Mouse (Mus musculus) midbrain, postnatal 0 days (tissue): ENCODE data around the gene Pomt1. TPM values are rescaled to one million over a fixed set of nuclear protein-coding genes. Genes with fewer than 3 reads are reported as not detected.
"Not testable (repeated sequence)": the region's sequence is repeated elsewhere in the genome, so short reads cannot be mapped to it uniquely, and the experiment has no call there.

Experiments
- ATAC-seq: fragments of 200-750 bp; cut with Nextera tagmentation; 2 replicates; pipeline ENCODE4 v1.8.0; 2017; ENCODE audit warnings: moderate number of reproducible peaks, mild to moderate bottlenecking, moderate TSS enrichment, moderate library complexity; ENCODE audit not compliant: low FRiP score
- DNase-seq: peaks from one replicate; pipeline ENCODE4 v3.0.0-alpha.2; 2015; ENCODE audit warnings: low spot score
- H3K27ac ChIP-seq: fragments of 300-500 bp; sonication (generic); 2 replicates; pipeline ENCODE4 v1.5.1; 2014; ENCODE audit warnings: low read depth, mild to moderate bottlenecking, low read length, mixed read lengths
- H3K27me3 ChIP-seq: fragments of 300-500 bp; sonication (generic); 2 replicates; pipeline ENCODE4 v1.6.1; 2014; ENCODE audit warnings: low read length, control low read depth, mixed read lengths; ENCODE audit not compliant: insufficient read depth
- H3K36me3 ChIP-seq: fragments of 300-500 bp; sonication (generic); 2 replicates; pipeline ENCODE4 v1.6.1; 2014; ENCODE audit warnings: low read length, control low read depth, mixed read lengths; ENCODE audit not compliant: insufficient read depth
- H3K4me1 ChIP-seq: fragments of 300-500 bp; sonication (generic); 2 replicates; pipeline ENCODE4 v1.6.1; 2014; ENCODE audit warnings: mild to moderate bottlenecking, control low read depth, antibody characterized with exemption, low read length, mixed read lengths; ENCODE audit not compliant: insufficient read depth
- H3K4me2 ChIP-seq: fragments of 300-500 bp; sonication (generic); 2 replicates; pipeline ENCODE4 v1.6.1; 2014; ENCODE audit warnings: low read depth, mild to moderate bottlenecking, low read length, mixed read lengths; ENCODE audit not compliant: poor library complexity, severe bottlenecking
- H3K4me3 ChIP-seq: fragments of 300-500 bp; sonication (generic); 2 replicates; pipeline ENCODE4 v1.5.1; 2014; ENCODE audit warnings: low read depth, mild to moderate bottlenecking, low read length, moderate library complexity
- H3K9ac ChIP-seq: fragments of 300-500 bp; sonication (generic); replicated peaks from 2 replicates; pipeline ENCODE4 v1.6.1; 2014; ENCODE audit warnings: mild to moderate bottlenecking, low read length, moderate library complexity, mixed read lengths; ENCODE audit not compliant: poor library complexity, severe bottlenecking
- H3K9me3 ChIP-seq: fragments of 300-500 bp; sonication (generic); 2 replicates; pipeline ENCODE4 v1.6.1; 2016; ENCODE audit warnings: low read length, control low read depth
- CTCF ChIP-seq: IDR thresholded peaks from 2 replicates; pipeline ENCODE4 v1.5.1; 2016; ENCODE audit warnings: antibody characterized with exemption, mild to moderate bottlenecking
- WGBS: fragments of 180-500 bp; shearing (Covaris S2); extraction: QIAGEN DNeasy Blood & Tissue Kit; methylation state at CpG from one replicate; pipeline ENCODE4 v1.1.7; 2014; 5-methylcytosine and 5-hydroxymethylcytosine counted together
- polyA plus RNA-seq: library from polyadenylated mRNA; unstranded; fragments of >200 nt; fragmentation: Nextera tagmentation; extraction: Ambion mirVana; gene quantifications from 2 replicates; pipeline ENCODE4 v1.2.1, GENCODE M21; 2015
- total RNA-seq: library from RNA; depleted of rRNA; stranded (reverse); fragments of >200 nt; gene quantifications from 2 replicates; pipeline ENCODE4 v1.2.3, GENCODE M21; 2014

The Pomt1 gene
- total and polyA plus RNA-seq, 2 experiments from 2014 or later: 21.5 to 48.6 TPM

DNA sequence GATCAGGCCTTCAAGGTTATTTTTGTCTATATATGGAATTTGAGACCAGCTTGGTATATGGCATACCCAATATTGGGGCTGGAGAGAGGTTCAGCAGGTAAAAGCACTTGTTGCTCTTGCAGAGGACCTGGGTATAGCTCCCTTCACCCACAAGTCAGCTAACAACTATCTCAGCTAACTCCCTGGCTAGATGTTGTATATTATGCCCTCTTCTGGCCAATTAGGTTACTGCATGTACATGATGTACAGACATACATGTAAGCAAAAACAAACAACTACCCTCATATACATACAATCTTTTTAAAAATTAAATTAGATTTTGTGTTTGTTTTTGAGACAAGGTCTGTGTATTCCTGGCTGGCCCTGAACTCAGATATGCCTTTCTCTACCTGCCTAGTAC lies 53.2 kb downstream of the Pomt1 start:
- H3K4me3 ChIP-seq: no peak overlapping the region; the same call in 1 of the 2 replicates
- TF ChIP-seq CTCF: peak; percentile 71
- DNase-seq: peak; percentile 37
- H3K9ac ChIP-seq: no peak overlapping the region
- no peaks in the 10 kb centered on the region for H3K27me3 ChIP-seq
- no peak overlapping the region for H3K27ac ChIP-seq
- peaks cover 11% of the 10 kb centered on the region; the same call in 1 of the 2 replicates for H3K4me1 ChIP-seq
- no peak for ATAC-seq
- H3K9me3 ChIP-seq: no peaks in the 10 kb centered on the region
- H3K4me2 ChIP-seq: peak overlapping the region; percentile 73
- H3K36me3 ChIP-seq: peaks cover 18% of the 10 kb centered on the region

DNA sequence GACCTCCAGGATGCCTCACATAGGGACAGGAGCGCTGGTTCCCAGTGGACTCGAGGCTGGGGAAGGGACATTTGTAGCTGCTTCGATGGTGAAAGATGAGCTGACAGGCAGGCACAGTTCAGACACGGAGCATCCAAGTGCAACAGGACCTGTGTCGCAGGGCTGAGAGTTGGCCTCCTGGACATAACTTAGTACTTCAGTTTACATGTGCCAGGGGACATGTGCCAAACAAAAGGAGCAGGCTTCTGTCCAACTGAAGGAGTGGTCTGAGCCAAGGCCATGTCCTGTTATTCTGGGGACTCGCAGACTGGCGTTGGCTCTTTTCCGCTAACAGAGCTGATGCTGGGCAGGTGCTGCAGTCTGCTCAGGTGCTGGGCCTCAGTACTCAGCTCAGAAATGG lies 58.0 kb downstream of the Pomt1 start:
- ATAC-seq: no peak
- no peak overlapping the region for H3K9ac ChIP-seq
- H3K9me3 ChIP-seq: no peaks in the 10 kb centered on the region
- H3K36me3 ChIP-seq: peaks cover 38% of the 10 kb centered on the region
- no peaks in the 10 kb centered on the region for H3K27me3 ChIP-seq
- DNase-seq: no peak
- H3K4me1 ChIP-seq: peaks cover 1% of the 10 kb centered on the region; the same call in 1 of the 2 replicates
- no peak overlapping the region for H3K4me3 ChIP-seq
- no peak for TF ChIP-seq CTCF
- no peak overlapping the region for H3K4me2 ChIP-seq
- WGBS: 83% methylated on average over 8 of the region's 8 CpGs
- H3K27ac ChIP-seq: no peak overlapping the region

- ATAC-seq: no peak
- Histone ChIP-seq H3K4me2 (no peak overlapping the region), H3K36me3 (peaks cover 48% of the 10 kb centered on the region), H3K9ac (no peak overlapping the region), H3K9me3 (no peaks in the 10 kb centered on the region), H3K4me3 (no peak overlapping the region), H3K4me1 (no peaks in the 10 kb centered on the region), H3K27ac (no peak overlapping the region), H3K27me3 (no peaks in the 10 kb centered on the region)
- WGBS: 90% methylated on average over 3 of the region's 3 CpGs
- no peak for TF ChIP-seq CTCF
- no peak for DNase-seq
These were observed 58.9 kb downstream of the Pomt1 start for GRCm38 (mm10) chr2:32295285-32295684.

DNA sequence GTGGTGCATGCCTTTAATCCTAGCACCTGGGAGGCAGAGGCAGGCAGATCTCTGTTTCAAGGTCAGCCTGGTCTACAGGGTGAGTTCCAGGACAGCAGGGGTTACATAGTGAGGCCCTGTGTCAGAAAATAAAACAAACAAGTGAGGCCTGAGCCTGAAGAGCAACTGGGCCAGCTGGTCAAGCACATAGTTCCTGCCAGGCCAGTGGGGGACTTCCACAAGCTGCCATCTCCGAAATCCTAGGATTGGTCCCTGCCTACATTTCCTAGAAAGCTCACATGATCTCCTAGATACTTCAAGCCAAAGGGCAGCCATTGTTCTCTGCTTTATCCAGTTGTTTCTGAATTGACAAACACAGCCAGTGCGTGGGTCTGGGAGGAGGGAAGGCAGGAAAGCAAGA lies 59.5 kb downstream of the Pomt1 start:
- not testable (repeated sequence) for DNase-seq, H3K4me3 ChIP-seq, H3K27me3 ChIP-seq, H3K9ac ChIP-seq, H3K27ac ChIP-seq, ATAC-seq, H3K9me3 ChIP-seq, H3K4me2 ChIP-seq, H3K4me1 ChIP-seq
- 87% methylated on average over 2 of the region's 2 CpGs for WGBS
- peaks cover 48% of the 10 kb centered on the region for H3K36me3 ChIP-seq

DNA sequence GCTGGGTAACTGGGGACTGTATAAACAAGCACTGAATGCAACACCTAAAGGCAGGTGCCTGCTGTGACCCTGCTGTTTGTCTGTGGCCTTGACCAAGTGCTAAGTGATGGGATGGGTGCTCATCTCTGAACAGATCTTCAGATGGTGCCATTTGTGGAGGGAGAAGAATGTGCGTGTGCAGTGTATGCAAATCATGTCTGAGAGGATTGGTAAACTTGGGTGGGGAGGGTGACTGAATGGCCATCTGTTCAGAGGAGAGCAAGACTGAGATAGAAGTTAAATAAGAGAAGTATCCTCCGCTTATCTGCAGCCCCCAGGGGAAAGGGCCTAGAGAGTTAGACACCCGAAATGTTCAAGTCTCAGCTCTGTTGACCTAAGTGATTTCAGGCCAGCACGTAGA lies 63.1 kb downstream of the Pomt1 start:
- WGBS: 89% methylated on average over 4 of the region's 4 CpGs
- Histone ChIP-seq H3K27ac (no peak overlapping the region), H3K9ac (no peak overlapping the region), H3K4me1 (no peaks in the 10 kb centered on the region), H3K9me3 (no peaks in the 10 kb centered on the region), H3K4me3 (no peak overlapping the region), H3K4me2 (no peak overlapping the region), H3K27me3 (no peaks in the 10 kb centered on the region), H3K36me3 (peaks cover 60% of the 10 kb centered on the region)
- TF ChIP-seq CTCF: no peak
- DNase-seq (no peak), ATAC-seq (no peak)

GRCm38 (mm10) chr2:32302952-32303351 lies 66.6 kb downstream of the Pomt1 start:
- 90% methylated on average over 10 of the region's 10 CpGs for WGBS
- Histone ChIP-seq H3K27ac (no peak overlapping the region), H3K4me3 (no peak overlapping the region), H3K9me3 (no peaks in the 10 kb centered on the region), H3K27me3 (no peaks in the 10 kb centered on the region), H3K4me2 (no peak overlapping the region), H3K4me1 (no peaks in the 10 kb centered on the region), H3K9ac (no peak overlapping the region), H3K36me3 (peaks cover 78% of the 10 kb centered on the region)
- TF ChIP-seq CTCF: peak; percentile 40
- ATAC-seq (no peak), DNase-seq (no peak)
